Mouse (Mus musculus): ENCODE results near the gene Mlxip.

DNA sequence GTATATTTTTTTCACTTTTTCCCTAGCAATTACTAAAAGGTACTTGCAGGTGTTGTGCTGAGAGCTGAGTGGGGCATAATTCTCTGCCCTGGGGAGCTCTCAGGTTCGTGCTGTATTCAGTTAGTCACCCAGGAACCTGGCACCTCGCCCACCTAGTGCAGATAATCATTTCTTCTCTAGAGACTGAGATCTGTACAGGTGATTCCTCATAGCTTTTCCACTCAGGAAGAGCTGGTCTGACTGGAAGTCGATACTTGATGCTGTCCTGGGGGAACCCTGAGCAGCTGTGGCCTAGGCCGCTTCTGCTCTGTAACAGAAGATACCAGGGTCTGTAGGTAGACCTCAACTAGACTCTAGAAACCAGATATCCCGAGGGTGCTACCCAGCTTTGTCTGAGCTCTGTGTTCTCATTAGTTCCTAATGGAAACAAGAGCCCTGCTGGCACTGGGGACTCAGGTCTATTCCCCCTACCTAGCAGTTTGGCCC, 50.3 kb downstream of the Mlxip start:
- no peak for TF ChIP-seq CTCF (IDR thresholded peaks at IDR 0.05)
- TF ChIP-seq EP300 (IDR thresholded peaks at IDR 0.05): no peak

Data from lung, postnatal 0 days (tissue).